Mouse (Mus musculus) liver, adult (tissue): ENCODE data around the gene Prkg1.

Experiments used
- GATA4 ChIP-seq: IDR thresholded peaks from 2 replicates; pipeline ENCODE4 v1.6.1; 2014; ENCODE audit warnings: mild to moderate bottlenecking, low read length; ENCODE audit not compliant: insufficient replicate concordance

Gene Prkg1

DNA sequence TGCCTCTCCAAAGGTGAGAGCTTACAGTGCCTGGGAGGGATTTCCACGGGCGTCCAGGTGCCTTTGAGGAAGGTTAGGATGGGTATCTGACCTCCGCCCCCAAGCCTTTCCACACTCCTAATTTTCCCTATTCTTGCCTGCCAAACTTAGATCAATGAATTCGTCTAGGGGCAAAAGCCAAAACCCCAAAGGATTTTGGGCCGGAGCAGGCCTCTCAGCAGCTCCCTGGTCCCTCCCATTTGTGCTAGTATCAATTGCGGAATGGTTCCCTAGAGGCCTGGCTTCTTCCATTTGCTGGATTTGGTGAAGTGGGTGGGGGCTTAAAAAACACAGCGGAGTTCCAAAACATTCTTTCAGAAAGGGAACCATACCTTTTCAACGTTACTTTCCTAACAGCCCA lies 99.8 kb downstream of the Prkg1 start:
- TF ChIP-seq GATA4: no peak

GRCm38 (mm10) chr19:31664159-31664991 lies 100.5 kb downstream of the Prkg1 start:
- no peak; the same call in 1 of the 2 replicates for TF ChIP-seq GATA4

GRCm38 (mm10) chr19:31663437-31664158 lies 101.2 kb downstream of the Prkg1 start:
- no peak for TF ChIP-seq GATA4

DNA sequence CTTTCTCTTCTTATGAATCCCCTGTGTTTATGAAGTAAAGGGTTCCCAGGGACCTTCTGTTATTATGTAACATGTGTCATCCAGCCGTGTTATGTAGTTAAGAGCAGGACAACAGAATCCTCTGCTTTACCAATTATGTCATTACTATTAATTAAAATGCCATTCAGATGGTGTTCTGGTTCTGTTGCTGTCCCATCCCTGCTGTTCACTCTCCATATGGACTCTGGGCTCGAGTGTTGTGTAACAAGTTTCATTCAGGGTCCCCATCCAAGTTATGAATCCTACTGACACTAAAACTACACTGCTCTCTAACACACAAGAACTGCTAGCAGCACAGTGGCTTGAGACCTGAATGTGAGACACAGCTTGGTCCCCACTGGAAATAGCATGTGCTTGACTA lies 102.0 kb downstream of the Prkg1 start:
- TF ChIP-seq GATA4: no peak

DNA sequence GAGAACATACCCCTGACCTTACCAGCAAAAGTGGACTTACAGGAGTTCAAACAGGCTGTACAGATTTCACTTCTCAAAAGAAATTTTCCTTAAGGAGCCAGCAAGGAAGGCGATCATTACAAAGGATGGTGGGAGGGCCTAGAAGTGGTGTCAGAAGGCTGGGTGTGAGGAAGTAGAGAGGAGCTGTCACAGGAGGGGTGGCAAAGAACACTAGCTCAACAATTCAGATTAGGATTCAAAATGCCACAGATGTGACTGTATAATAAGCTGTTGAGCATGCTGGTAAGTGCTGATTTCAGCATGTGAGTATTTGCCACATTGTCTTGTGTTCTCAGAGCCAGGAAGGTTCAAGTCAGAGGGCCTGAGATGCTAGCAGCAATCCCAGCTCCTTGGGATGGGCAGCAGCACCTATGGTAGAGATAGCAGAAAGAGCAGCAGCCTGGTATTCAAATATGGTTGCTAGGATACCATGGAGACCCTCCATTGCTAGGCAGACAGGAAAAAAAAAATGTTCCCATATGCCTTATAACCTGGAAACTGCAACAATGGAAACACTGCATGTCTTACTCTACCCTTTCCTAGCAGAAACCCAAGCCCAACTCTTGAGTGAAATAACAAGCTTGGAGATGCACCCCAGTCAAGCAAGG lies 106.0 kb downstream of the Prkg1 start:
- TF ChIP-seq GATA4: no peak

GRCm38 (mm10) chr19:31656256-31656655 lies 108.6 kb downstream of the Prkg1 start:
- TF ChIP-seq GATA4: no peak

- TF ChIP-seq GATA4: no peak
Measured at GRCm38 (mm10) chr19:31655826-31656225, 109.0 kb downstream of the Prkg1 start.

- no peak for TF ChIP-seq GATA4
Measured at GRCm38 (mm10) chr19:31654022-31654421, 110.8 kb downstream of the Prkg1 start.

DNA sequence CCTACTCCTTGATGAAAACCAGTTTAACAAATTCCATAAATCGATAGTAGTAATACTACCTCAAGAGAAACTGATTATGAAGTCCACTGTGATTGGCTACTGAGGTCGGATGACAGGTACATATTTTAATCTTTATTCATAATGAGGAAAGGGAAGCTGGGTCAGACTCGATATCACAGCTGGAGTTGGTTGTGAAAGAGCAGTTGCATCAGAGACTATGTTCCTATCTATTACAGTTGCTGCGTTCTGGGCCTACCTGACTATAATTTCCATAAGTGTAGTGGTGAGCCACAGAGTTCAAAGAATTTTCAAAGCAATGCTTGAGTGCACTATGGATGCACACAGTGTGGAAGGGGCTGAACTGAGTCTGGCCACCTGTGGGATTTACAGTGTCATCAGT lies 114.4 kb downstream of the Prkg1 start:
- no peak for TF ChIP-seq GATA4

DNA sequence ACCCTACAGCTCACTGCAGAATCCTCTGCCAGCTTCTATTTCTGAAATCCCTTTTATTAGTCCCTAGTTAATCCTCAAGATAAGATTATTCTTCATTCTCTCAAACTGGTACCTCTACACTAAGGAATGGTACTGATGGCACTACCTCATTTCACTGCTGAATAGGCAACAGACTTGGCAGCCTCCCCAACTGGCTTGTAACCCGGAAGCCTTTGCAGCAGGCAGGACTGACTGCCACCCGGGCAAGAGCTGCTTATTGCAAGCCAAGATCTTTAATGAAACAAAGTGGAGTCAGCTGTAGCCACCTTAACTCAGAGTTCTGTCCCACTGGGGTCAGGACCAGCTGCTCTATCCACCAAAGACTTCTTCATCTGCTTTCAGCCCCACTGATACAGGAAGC lies 117.3 kb downstream of the Prkg1 start:
- TF ChIP-seq GATA4: no peak

DNA sequence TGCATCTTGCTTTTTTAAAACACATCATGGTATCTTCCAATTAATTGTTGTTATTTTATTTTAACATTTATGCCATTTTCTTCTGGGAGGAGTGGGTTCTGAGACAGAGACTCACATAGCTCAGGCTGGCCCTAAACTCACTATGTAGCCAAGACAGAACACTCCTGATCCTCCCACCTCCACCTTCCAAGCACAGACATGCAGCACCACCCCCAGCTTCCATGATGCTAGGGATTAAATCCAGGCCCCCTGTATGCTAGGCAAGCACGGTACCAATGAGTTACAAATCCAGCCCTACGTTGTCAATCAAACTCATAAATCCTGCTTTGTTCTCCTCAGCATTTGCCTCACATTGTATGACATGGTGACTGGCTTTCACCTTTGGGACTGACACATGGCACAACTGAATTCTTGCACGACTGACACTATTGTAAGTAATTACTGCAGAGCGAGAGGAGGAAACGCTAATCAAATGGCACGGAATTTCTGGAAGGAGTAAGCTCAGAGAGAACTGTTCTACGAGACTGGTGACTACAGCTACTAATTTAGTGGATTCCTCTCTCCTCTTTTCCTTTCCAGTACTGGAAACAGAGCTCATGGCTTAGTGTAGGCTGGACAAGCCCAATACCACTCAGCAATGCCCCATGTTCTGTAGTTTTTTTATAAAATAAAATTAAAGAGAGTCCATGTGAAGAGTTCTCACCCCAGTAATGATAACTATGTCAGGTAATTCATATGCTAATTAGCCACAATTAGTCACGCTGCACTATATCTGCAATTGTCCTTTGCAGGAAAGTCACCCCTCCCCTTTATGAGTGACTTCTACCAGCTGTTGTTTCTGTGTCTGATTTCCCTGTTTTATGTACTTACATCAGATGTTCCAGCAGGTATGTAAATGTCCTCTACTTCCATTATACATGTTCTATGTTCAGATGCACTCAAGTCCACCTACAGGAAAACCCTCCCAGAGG lies 133.6 kb downstream of the Prkg1 start:
- no peak for TF ChIP-seq GATA4

GRCm38 (mm10) chr19:31621716-31622115 lies 143.1 kb downstream of the Prkg1 start:
- TF ChIP-seq GATA4: no peak

DNA sequence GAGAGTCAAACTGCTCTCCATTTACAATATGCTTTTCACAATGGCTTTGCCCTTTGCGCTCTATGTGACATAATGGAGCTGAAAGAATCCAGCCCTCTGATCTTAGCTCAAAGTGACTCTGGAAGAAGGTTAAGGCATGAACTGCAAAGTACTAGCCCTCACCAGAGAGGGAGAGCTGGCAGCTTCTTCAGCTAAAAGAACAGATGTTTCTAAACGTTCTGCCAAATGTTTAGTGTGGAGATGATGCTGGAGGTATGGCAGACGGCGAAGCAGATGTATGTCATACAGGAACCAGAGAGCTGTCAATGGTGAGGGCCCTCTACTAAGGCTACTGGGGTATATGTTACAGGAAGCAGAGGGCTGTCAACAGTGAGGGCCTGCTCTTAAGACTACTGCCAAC lies 148.0 kb downstream of the Prkg1 start:
- TF ChIP-seq GATA4: no peak

- no peak for TF ChIP-seq GATA4
Measured at GRCm38 (mm10) chr19:31616159-31616558, 148.7 kb downstream of the Prkg1 start.

GRCm38 (mm10) chr19:31613146-31613545 lies 151.7 kb downstream of the Prkg1 start:
- no peak for TF ChIP-seq GATA4
